Comparison of ENCODE assay signal across 7 mouse cellular contexts in genomic region chr12:57471786-57472185, GRCm38 (mm10).
"Had no signal": no experiment of that assay in that cellular context is flagged by ENCODE, and none has a peak within 500 bp of the region (broad histone marks: within the 10 kb centered on the region; RNA-seq: fewer than 3 reads in every experiment).

No protein-coding gene starts in this region.

- DNase-seq: liver, postnatal 0 days; lung, adult 2 months; lung, postnatal 4 days; right cerebral cortex, postnatal 14 days; thymus, adult 2 months; thymus, postnatal 25 days; thymus, postnatal 4 days had no signal
